Mouse (Mus musculus) testis, postnatal 10 days (tissue): ENCODE data around the gene Hspa1b.
A peak's percentile ranks its signal among the peaks of the same experiment; 100 is the strongest.
"Not testable (repeated sequence)": the region's sequence is repeated elsewhere in the genome, so short reads cannot be mapped to it uniquely, and the experiment has no call there.

Experiments used
- DNase-seq: peaks from one replicate; pipeline ENCODE4 v3.0.0; 2021; ENCODE audit warnings: low spot score

Gene Hspa1b

GRCm38 (mm10) chr17:34954831-34955230, 4.2 kb downstream of the Hspa1b start:
- DNase-seq: no peak

- no peak for DNase-seq
Measured at GRCm38 (mm10) chr17:34953904-34954303, 5.1 kb downstream of the Hspa1b start.

- no peak for DNase-seq
Measured at GRCm38 (mm10) chr17:34953258-34953657, 5.8 kb downstream of the Hspa1b start.

DNA sequence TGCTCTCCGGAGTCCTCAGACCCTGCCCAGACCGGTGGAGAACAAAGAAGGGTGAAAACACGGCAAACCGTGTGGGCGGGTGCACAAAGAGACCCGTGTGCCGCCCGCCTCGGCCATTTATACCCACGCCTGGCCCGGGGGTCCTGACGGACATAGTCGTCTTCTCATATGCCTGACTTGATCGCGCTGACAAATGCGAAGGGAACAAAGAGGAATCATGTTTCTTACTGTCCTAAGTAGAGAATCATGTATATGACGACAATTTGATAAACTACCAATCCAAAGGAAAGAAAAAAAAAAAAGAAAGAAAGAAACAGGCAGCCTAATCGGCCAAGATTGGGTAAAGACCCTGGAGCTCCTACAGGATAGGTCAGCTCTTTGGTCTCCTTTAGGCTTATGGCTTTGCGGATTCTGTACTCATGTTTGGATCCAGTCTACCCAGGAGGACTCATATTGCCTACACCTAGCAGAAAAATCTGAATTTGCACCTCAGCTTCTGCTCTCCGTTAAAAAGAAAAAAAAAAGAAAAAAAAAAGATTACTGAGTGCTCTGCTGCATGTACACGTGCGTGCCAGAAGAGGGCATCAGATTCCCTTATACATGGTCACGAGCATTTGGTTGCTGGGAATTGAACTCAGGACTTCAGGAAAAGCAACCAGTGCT, 6.5 kb downstream of the Hspa1b start:
- peak; percentile 90 for DNase-seq

DNA sequence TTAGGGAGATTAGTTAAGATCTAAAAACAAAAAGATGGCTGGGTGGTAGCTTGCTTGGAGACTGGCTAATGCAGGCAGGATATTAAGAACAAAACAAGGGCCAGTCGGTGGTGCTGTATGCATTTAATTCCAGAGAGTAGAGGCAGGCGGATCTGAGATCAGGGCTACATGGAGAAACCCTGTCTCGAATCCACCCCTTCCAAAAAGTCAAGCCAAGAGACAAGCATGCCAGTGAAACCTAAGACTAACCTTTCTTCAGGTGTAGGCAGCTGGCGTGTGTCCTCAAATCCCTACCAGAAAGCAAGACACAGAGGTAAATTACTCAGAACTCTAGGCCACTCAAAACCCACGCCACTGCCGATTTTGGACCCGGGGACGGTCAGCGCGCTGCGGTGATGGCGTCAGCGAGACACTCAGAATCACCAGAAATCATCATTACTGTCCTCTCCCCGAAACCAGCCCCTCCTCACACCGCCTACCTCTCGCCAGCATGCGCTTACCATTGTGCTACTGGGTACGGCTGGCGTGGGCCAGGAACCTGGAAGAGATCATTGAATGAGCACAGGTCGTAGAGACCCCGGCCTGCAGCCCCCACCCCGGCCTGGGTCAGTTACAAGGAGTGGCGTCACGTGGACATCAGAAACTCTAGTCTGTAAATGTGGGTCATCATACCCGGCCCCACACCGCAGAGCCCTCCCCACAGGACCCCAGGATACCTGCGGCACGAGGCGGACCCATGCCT, 7.2 kb downstream of the Hspa1b start:
- no peak for DNase-seq

GRCm38 (mm10) chr17:34950514-34951455, 8.3 kb downstream of the Hspa1b start:
- no peak for DNase-seq

DNA sequence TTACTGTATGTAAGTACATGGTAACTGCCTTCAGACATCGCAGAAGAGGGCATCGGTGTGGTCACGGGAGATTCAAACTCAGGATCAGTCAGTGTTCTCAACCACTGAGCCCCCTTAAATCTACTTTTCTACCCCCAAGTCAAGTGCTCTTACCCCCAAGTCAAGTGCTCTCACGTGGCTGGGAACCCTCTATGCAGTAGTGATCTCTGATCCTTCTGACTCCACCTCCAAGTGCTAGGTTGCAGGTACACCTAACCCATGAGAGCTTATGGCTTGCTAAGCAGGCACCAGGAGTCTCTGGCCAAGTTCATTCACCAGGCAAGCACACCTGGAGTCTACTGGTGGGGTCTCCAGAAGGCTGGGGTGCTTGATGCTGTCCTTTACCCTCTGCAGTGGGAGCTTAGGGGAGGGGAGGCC, 9.5 kb downstream of the Hspa1b start:
- no peak for DNase-seq

DNA sequence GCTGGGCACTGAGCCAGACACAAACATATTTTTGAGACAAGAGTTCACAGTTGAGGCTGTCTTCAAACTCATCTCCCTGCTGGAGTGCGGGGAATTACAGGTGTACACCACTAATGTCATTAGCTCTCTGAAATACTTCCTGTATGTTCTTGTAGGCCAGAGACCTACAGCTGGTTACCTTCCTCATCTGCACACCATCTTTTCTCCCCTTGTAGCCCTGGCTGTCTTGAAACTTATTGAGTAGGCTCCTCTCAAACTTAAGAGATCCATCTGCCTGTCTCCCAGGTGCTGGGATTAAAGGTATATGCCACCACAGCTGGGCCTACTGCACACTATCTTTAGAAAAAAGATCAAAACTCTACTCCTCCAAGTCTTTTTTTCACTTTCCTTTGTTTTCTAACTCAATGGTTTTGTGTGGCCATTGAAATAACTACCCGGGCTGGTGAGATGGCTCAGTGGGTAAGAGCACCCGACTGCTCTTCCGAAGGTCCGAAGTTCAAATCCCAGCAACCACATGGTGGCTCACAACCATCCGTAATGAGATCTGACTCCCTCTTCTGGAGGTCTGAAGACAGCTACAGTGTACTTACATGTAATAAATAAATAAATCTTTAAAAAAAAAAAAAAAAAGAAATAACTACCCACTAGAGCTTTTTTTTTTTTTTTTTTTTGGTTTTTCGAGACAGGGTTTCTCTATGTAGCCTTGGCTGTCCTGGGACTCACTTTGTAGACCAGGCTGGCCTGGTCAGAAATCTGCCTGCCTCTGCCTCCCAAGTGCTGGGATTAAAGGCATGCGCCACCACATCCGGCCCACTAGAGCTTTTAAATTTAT, 10.1 kb downstream of the Hspa1b start:
- not testable (repeated sequence) for DNase-seq

DNA sequence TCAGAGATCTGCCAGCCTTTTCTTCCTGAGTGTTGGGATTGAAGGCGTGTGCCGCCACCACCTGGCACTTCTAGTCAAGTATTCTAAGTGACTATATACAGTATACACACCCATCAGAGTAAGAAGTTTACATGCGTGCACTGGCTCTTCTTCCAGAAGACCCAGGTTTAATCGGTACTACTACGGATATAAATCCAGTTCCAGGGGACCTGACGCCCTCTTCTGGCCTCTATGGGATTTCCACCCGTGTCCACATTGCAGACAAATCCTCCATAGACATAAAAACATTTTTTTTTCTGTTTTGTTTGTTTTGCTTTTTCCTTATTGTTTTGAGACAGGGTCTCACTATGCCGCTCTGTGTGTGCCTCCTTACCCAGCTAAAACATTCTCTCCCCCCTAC, 11.4 kb downstream of the Hspa1b start:
- DNase-seq: no peak

DNA sequence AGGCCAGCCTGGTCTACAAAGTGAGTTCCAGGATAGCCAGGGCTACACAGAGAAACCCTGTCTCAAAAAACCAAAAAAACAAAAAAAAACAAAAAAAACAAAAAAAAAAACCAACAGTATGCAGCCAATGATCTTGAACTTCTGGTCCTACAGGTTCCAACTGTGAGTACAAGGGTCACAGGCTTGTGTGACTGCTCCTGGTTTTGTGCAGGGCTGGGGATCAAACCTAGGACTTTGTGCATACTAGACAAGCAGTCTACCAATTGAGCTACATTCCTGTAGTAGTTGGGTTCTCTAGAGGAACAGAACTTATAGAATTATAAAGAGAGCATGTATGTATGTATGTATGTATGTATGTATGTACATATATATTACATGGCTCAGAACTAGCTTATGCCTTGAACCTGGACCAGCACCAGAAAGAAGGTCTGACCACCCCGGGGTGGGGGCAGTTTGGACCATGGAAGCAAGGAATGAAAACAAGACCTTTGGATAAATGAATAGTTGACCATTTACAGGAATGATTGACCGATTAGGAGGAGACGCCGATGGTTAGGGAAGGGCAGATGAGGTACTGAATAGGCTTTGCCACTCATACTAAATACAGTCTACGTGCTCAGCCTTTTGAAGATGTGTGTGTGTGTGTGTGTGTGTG, 12.4 kb downstream of the Hspa1b start:
- no peak for DNase-seq

DNA sequence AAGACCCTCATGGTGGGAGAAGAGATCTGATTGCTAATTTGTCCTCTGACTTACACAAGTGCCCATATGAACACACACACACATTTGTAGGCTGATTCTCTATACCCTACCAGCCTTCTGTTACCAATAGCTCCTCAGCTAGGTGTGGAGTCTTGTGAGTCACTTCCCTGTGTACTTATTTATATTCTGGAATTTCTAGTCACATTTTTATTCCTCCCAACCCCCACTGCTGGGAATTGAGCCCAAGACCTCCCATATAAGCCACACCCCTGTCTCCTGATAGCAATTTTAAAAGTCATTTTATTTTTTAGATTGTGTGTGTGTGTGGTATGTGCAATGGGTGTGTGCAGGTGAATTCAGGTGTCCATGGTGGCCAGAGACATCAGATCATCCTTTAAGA, 14.7 kb downstream of the Hspa1b start:
- no peak for DNase-seq

- no peak for DNase-seq
Measured at GRCm38 (mm10) chr17:34943128-34943815, 15.8 kb downstream of the Hspa1b start.

GRCm38 (mm10) chr17:34941344-34942041, 17.5 kb downstream of the Hspa1b start:
- peak; percentile 70 for DNase-seq

DNA sequence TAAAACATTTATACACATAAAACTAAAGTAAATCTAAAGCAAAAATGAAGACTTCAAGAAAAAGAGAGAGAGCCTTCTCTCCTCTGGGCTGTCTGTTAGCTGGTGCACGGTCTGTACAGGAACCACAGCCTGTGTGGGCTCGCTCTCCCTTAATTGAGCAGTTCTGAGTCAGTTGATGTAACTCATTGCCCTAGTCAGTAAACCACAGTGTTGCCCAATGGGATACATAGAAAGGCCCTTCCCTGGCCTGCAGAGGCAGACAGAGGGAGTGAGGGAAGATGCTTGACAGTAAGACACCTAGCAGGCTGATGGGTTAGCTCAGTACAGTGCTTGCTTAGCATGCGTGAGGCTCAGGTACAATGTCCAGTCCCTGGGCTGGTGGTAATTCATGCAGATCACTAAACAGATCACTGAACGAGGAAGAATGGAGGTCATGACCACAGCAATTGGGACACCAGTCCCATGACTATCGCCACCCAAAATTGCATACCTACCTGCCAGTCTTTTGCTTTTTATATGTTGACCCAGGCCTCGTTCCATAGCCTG, 21.0 kb downstream of the Hspa1b start:
- no peak for DNase-seq

GRCm38 (mm10) chr17:34934830-34935229, 24.2 kb downstream of the Hspa1b start:
- DNase-seq: no peak

- DNase-seq: no peak
Measured at GRCm38 (mm10) chr17:34934031-34934430, 25.0 kb downstream of the Hspa1b start.

- no peak for DNase-seq
Measured at GRCm38 (mm10) chr17:34932287-34932686, 26.8 kb downstream of the Hspa1b start.

- no peak for DNase-seq
Measured at GRCm38 (mm10) chr17:34931735-34932098, 27.3 kb downstream of the Hspa1b start.

- DNase-seq: peak; percentile 98
Measured at GRCm38 (mm10) chr17:34931061-34931734, 27.8 kb downstream of the Hspa1b start, which contains the start of gene Neu1. Neu1 (plus strand) TSS chr17:34931253.
